Mouse (Mus musculus) CH12.LX (cell line): ENCODE results near the gene Vmn1r196.
"Not testable (repeated sequence)": the region's sequence is repeated elsewhere in the genome, so short reads cannot be mapped to it uniquely, and the experiment has no call there.

Experiments used
- CHD1 ChIP-seq: IDR thresholded peaks from 2 replicates; pipeline ENCODE4 v1.6.1; 2012; ENCODE audit warnings: low read depth, low read length, improper control_type of control experiment, inconsistent platforms
- CTCF ChIP-seq, 2 experiments: IDR thresholded peaks in 1 of 2; conservative IDR thresholded peaks in 1 of 2; 2 replicates each; pipeline ENCODE4 v1.5.1; 2011 to 2012; ENCODE audit warnings: low read depth in 2 of 2, low read length in 2 of 2, improper control_type of control experiment in 1 of 2, inconsistent platforms in 1 of 2, mild to moderate bottlenecking in 1 of 2, moderate library complexity in 1 of 2
- E2F4 ChIP-seq: IDR thresholded peaks from 2 replicates; pipeline ENCODE4 v1.6.1; 2011; ENCODE audit warnings: low read depth, low read length, improper control_type of control experiment; ENCODE audit not compliant: insufficient replicate concordance
- ETS1 ChIP-seq: conservative IDR thresholded peaks from 2 replicates; pipeline ENCODE4 v1.6.1; 2012; ENCODE audit warnings: low read depth, mild to moderate bottlenecking, inconsistent platforms, low read length, improper control_type of control experiment, moderate library complexity
- IRF4 ChIP-seq: IDR thresholded peaks from 2 replicates; pipeline ENCODE4 v1.6.1; 2014; ENCODE audit warnings: low read depth, mild to moderate bottlenecking, inconsistent platforms, low read length, improper control_type of control experiment
- KAT2A ChIP-seq: IDR thresholded peaks from 2 replicates; pipeline ENCODE4 v1.6.1; 2012; ENCODE audit warnings: low read length, improper control_type of control experiment, inconsistent platforms; ENCODE audit not compliant: insufficient replicate concordance
- MAFK ChIP-seq: IDR thresholded peaks from 2 replicates; pipeline ENCODE4 v1.6.1; 2011; ENCODE audit warnings: low read length, improper control_type of control experiment; ENCODE audit not compliant: insufficient replicate concordance
- MAX ChIP-seq: IDR thresholded peaks from 2 replicates; pipeline ENCODE4 v1.6.1; 2011; ENCODE audit warnings: low read length, improper control_type of control experiment
- MEF2A ChIP-seq: IDR thresholded peaks from 2 replicates; pipeline ENCODE4 v1.6.1; 2014; ENCODE audit warnings: low read depth, mild to moderate bottlenecking, inconsistent platforms, low read length, improper control_type of control experiment, borderline replicate concordance
- NELFE ChIP-seq: IDR thresholded peaks from 2 replicates; pipeline ENCODE4 v1.6.1; 2011; ENCODE audit warnings: low read depth, low read length, improper control_type of control experiment
- POLR2A ChIP-seq: IDR thresholded peaks from 2 replicates; pipeline ENCODE4 v1.6.1; 2011; ENCODE audit warnings: low read depth, mild to moderate bottlenecking, improper control_type of control experiment, low read length
- SMC3 ChIP-seq: IDR thresholded peaks from 2 replicates; pipeline ENCODE4 v1.6.1; 2011; ENCODE audit warnings: low read depth, low read length, improper control_type of control experiment
- TCF12 ChIP-seq: IDR thresholded peaks from 2 replicates; pipeline ENCODE4 v1.6.1; 2014; ENCODE audit warnings: low read depth, mild to moderate bottlenecking, inconsistent platforms, low read length, improper control_type of control experiment
- ZC3H11A ChIP-seq: IDR thresholded peaks from 2 replicates; pipeline ENCODE4 v1.6.1; 2012; ENCODE audit warnings: low read depth, mild to moderate bottlenecking, inconsistent platforms, low read length, improper control_type of control experiment

- TF ChIP-seq E2F4; ETS1; POLR2A; SMC3; CHD1; NELFE; CTCF (conservative IDR thresholded peaks at IDR 0.05 in 1 of 2, IDR thresholded peaks at IDR 0.05 in 1 of 2; ENCODE audit: low read depth in 2 of 2, low read length in 2 of 2); IRF4; KAT2A; MAX; MAFK; ZC3H11A; MEF2A; TCF12: not testable (repeated sequence)
Observed at GRCm38 (mm10) chr13:22270222-22270621, 19.5 kb upstream of the Vmn1r196 start, which contains the start of gene Vmn1r195.
